ENCODE assay signal across 16 mouse cellular contexts in genomic region chr14:47225931-47226330, GRCm38 (mm10).
"Had no signal": no experiment of that assay in that cellular context is flagged by ENCODE, and none has a peak within 500 bp of the region (broad histone marks: within the 10 kb centered on the region; RNA-seq: fewer than 3 reads in every experiment).

No protein-coding gene starts in this region.

- DNase-seq: lung, adult 2 months; lung, postnatal 14 days; lung, postnatal 36 days; right cerebral cortex, postnatal 14 days; thymus, adult 2 months; thymus, postnatal 25 days; thymus, postnatal 4 days had no signal

- H3K9me3 ChIP-seq: lung, embryonic 15.5 days; midbrain, embryonic 13.5 days; midbrain, embryonic 15.5 days; neural tube, embryonic 12.5 days; stomach, embryonic 15.5 days had no signal

- H3K36me3 ChIP-seq: lung, embryonic 15.5 days; midbrain, embryonic 13.5 days; midbrain, embryonic 15.5 days; neural tube, embryonic 12.5 days; stomach, embryonic 15.5 days had no signal

- ATAC-seq: lung, postnatal 0 days; midbrain, embryonic 13.5 days; midbrain, embryonic 15.5 days had no signal

- H3K27me3 ChIP-seq: lung, embryonic 15.5 days; megakaryocyte, embryonic 14.5 days; midbrain, embryonic 13.5 days; midbrain, embryonic 15.5 days; neural tube, embryonic 12.5 days; stomach, embryonic 15.5 days had no signal

- H3K27ac ChIP-seq: lung, embryonic 15.5 days; macrophage; midbrain, embryonic 13.5 days; midbrain, embryonic 15.5 days; neural tube, embryonic 12.5 days; stomach, embryonic 15.5 days; stomach, postnatal 0 days had no signal

- H3K4me3 ChIP-seq: lung, embryonic 15.5 days; megakaryocyte, embryonic 14.5 days; midbrain, embryonic 13.5 days; midbrain, embryonic 15.5 days; neural tube, embryonic 12.5 days; stomach, embryonic 15.5 days had no signal

- H3K4me1 ChIP-seq: lung, embryonic 15.5 days; megakaryocyte, embryonic 14.5 days; midbrain, embryonic 13.5 days; midbrain, embryonic 15.5 days; neural tube, embryonic 12.5 days; stomach, embryonic 15.5 days had no signal
